Mouse (Mus musculus) lung, adult 2 months (tissue): ENCODE measurements around the gene Pacrg.

ENCODE experiments used
- CTCF ChIP-seq: fragments of 200-500 bp; IDR thresholded peaks from 2 replicates; pipeline ENCODE4 v1.5.1; 2011; ENCODE audit warnings: mild to moderate bottlenecking, low read length, control low read depth; ENCODE audit not compliant: insufficient read depth
- POLR2A ChIP-seq: fragments of 200-500 bp; IDR thresholded peaks from 2 replicates; pipeline ENCODE4 v1.6.1; 2011; ENCODE audit warnings: low read depth, mild to moderate bottlenecking, control low read depth, low read length, borderline replicate concordance; ENCODE audit errors: extremely low read depth

GRCm38 (mm10) chr17:10572436-10572835, 267.7 kb downstream of the Pacrg start:
- no peak for TF ChIP-seq CTCF
- no peak for TF ChIP-seq POLR2A
